24 mouse cellular contexts compared by ENCODE assay signal in the genomic region with DNA sequence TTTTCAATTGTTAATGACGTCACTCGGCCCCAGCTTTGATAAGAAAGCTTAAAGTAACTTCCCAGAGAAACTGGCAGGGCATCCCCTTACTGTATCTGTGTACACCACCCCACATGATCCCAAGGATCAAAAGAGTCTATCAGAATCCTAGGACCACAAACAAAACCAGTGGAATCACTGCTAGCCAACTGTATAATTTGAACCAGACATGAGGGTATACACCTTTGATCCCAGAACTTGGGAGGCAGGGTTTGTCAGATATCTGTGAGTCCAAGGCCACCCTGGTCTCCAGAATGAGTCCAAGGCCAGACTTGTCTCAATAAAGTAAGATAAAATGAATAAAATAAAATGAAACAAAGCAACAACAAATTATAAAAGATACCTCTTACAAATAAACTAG.
DNase-seq lines count a peak whose midpoint lies in the region; ATAC-seq and TF ChIP-seq lines count a peak whose summit lies in the region.
"Had no signal": no experiment of that assay in that cellular context is flagged by ENCODE, and none has a peak within 500 bp of the region (broad histone marks: within the 10 kb centered on the region; RNA-seq: fewer than 3 reads in every experiment).

No protein-coding gene starts in this region.

- no peak for TF ChIP-seq CTCF in kidney, adult 2 months (conservative IDR thresholded peaks at IDR 0.05; ENCODE audit: insufficient read depth, insufficient read length, low read depth, low read length)

- H3K9ac ChIP-seq in heart, embryonic 14.5 days (ENCODE audit: low read length), result no peak overlapping the region
- no peak overlapping the region for H3K9ac ChIP-seq in kidney, embryonic 14.5 days (ENCODE audit: low read depth, low read length)
- H3K9ac ChIP-seq: forebrain, embryonic 13.5 days; intestine, embryonic 15.5 days; liver, embryonic 15.5 days; lung, embryonic 15.5 days; midbrain, embryonic 15.5 days; neural tube, embryonic 15.5 days had no signal

- peaks cover 0 to 19% of the 10 kb centered on the region in 2 experiments; a peak in 3 of 4 replicates for H3K4me1 ChIP-seq in heart, embryonic 14.5 days (ENCODE audit: control insufficient read depth in 2 of 2, insufficient read depth in 2 of 2, low read length in 2 of 2)
- H3K4me1 ChIP-seq in kidney, adult 2 months (ENCODE audit: control insufficient read depth, insufficient read depth, low read length), result no peaks in the 10 kb centered on the region
- H3K4me1 ChIP-seq in kidney, embryonic 14.5 days (ENCODE audit: control insufficient read depth, insufficient read depth, low read length), result no peaks in the 10 kb centered on the region
- H3K4me1 ChIP-seq: intestine, embryonic 15.5 days; liver, embryonic 15.5 days; midbrain, embryonic 10.5 days; neural tube, embryonic 15.5 days had no signal

- H3K27ac ChIP-seq in heart, embryonic 14.5 days (replicated peaks in 1 of 2; ENCODE audit: control insufficient read depth in 1 of 2, insufficient read depth in 1 of 2, low read depth in 2 of 2, low read length in 2 of 2), result peak overlapping the region; percentile 50 to 62; a peak in 3 of 4 replicates
- H3K27ac ChIP-seq in kidney, adult 2 months (ENCODE audit: insufficient read depth, low read depth, low read length), result peak overlapping the region; percentile 22; the same call in 1 of the 2 replicates
- no peak overlapping the region for H3K27ac ChIP-seq in kidney, embryonic 14.5 days (ENCODE audit: low read depth, low read length)
- H3K27ac ChIP-seq: forebrain, embryonic 13.5 days; hindbrain, postnatal 0 days; intestine, embryonic 15.5 days; liver, embryonic 15.5 days; lung, embryonic 15.5 days; midbrain, embryonic 10.5 days; midbrain, embryonic 15.5 days; neural tube, embryonic 15.5 days had no signal

- WGBS in heart, embryonic 14.5 days, result 39% methylated on average over 2 of the region's 2 CpGs
- WGBS in kidney, adult 2 months, result 37% methylated on average over 2 of the region's 2 CpGs
- WGBS in kidney, embryonic 14.5 days, result 71% methylated on average over 2 of the region's 2 CpGs

- H3K4me3 ChIP-seq in heart, embryonic 14.5 days (ENCODE audit: control insufficient read depth in 1 of 2, insufficient read depth in 1 of 2, low read depth in 1 of 2, low read length in 2 of 2), result no peak overlapping the region
- no peak overlapping the region for H3K4me3 ChIP-seq in kidney, adult 2 months (ENCODE audit: insufficient read depth, low read depth, low read length)
- no peak overlapping the region for H3K4me3 ChIP-seq in kidney, embryonic 14.5 days (ENCODE audit: low read length)
- H3K4me3 ChIP-seq: forebrain, embryonic 13.5 days; intestine, embryonic 15.5 days; liver, embryonic 15.5 days; lung, embryonic 15.5 days; midbrain, embryonic 10.5 days; midbrain, embryonic 15.5 days; neural tube, embryonic 15.5 days had no signal

- TF ChIP-seq POLR2A in kidney, adult 2 months (IDR thresholded peaks at IDR 0.05; ENCODE audit: low read depth, low read length), result no peak

- peak; percentile 38 for DNase-seq in adrenal gland, adult 2 months
- no peak for DNase-seq in adrenal gland, postnatal 4 days (ENCODE audit: low spot score in 2 of 2)
- no peak for DNase-seq in heart, adult 18-20 months
- DNase-seq in kidney, adult 2 months, result no peak
- peak; percentile 30 for DNase-seq in Muller cell, postnatal 12 days (ENCODE audit: inconsistent ontology term)
- DNase-seq: cerebellum, adult 18-20 months; cerebellum, postnatal 14 days; gastrocnemius, postnatal 10 days; layer of hippocampus, postnatal 36 days; right cerebral cortex, adult 18-20 months; spleen, adult 18-20 months; thymus, postnatal 4 days had no signal

- H3K9me3 ChIP-seq in heart, embryonic 14.5 days (ENCODE audit: control insufficient read depth, low read length), result no peaks in the 10 kb centered on the region
- no peaks in the 10 kb centered on the region for H3K9me3 ChIP-seq in kidney, embryonic 14.5 days (ENCODE audit: control insufficient read depth, low read length)
- H3K9me3 ChIP-seq: forebrain, embryonic 13.5 days; intestine, embryonic 15.5 days; liver, embryonic 15.5 days; lung, embryonic 15.5 days; midbrain, embryonic 10.5 days; midbrain, embryonic 15.5 days; neural tube, embryonic 15.5 days had no signal

- no peaks in the 10 kb centered on the region for H3K36me3 ChIP-seq in heart, embryonic 14.5 days (ENCODE audit: control insufficient read depth, insufficient read depth, low read length)
- H3K36me3 ChIP-seq in kidney, adult 2 months (ENCODE audit: control insufficient read depth, insufficient read depth, low read length), result no peaks in the 10 kb centered on the region
- H3K36me3 ChIP-seq in kidney, embryonic 14.5 days (ENCODE audit: control insufficient read depth, insufficient read depth, low read length), result no peaks in the 10 kb centered on the region
- H3K36me3 ChIP-seq: G1E; intestine, embryonic 15.5 days; liver, embryonic 15.5 days; lung, embryonic 15.5 days; midbrain, embryonic 10.5 days; midbrain, embryonic 15.5 days; neural tube, embryonic 15.5 days had no signal

- H3K27me3 ChIP-seq in heart, embryonic 14.5 days (ENCODE audit: control insufficient read depth, insufficient read depth, low read length), result no peaks in the 10 kb centered on the region
- no peaks in the 10 kb centered on the region for H3K27me3 ChIP-seq in kidney, adult 2 months (replicated peaks; ENCODE audit: control insufficient read depth, insufficient read depth, low read length)
- H3K27me3 ChIP-seq in kidney, embryonic 14.5 days (ENCODE audit: control insufficient read depth, insufficient read depth, low read length), result no peaks in the 10 kb centered on the region
- H3K27me3 ChIP-seq: forebrain, embryonic 13.5 days; intestine, embryonic 15.5 days; liver, embryonic 15.5 days; lung, embryonic 15.5 days; midbrain, embryonic 15.5 days; neural tube, embryonic 15.5 days; Patski had no signal

- no peak for ATAC-seq in heart, embryonic 14.5 days (ENCODE audit: insufficient number of reproducible peaks, insufficient read depth, low FRiP score, low read depth)
- no peak for ATAC-seq in kidney, embryonic 14.5 days (ENCODE audit: low FRiP score, low TSS enrichment)
- ATAC-seq: forebrain, embryonic 13.5 days; hindbrain, postnatal 0 days; intestine, embryonic 15.5 days; midbrain, embryonic 15.5 days; Patski had no signal

- no peak overlapping the region for H3K4me2 ChIP-seq in heart, embryonic 14.5 days (ENCODE audit: low read length)
- no peak overlapping the region for H3K4me2 ChIP-seq in kidney, embryonic 14.5 days (replicated peaks; ENCODE audit: low read depth, low read length)
- H3K4me2 ChIP-seq: forebrain, embryonic 13.5 days; intestine, embryonic 15.5 days; liver, embryonic 15.5 days; lung, embryonic 15.5 days; midbrain, embryonic 15.5 days; neural tube, embryonic 15.5 days had no signal

Comparison
In these comparisons a context has a peak if more than half of its experiments do, and no peak if none do; other contexts are left out.
1. DNase-seq: peak in adrenal gland, adult 2 months (single experiment) and Muller cell, postnatal 12 days (single experiment); none in adrenal gland, postnatal 4 days (0 of 2), heart, adult 18-20 months (0 of 2) and kidney, adult 2 months (single experiment).